Mouse (Mus musculus): Measurements from ENCODE around the gene Efna2.
A peak's percentile ranks its signal among the peaks of the same experiment; 100 is the strongest.

GRCm38 (mm10) chr10:80174705-80175104 is 4.6 kb upstream of the Efna2 start:
- TF ChIP-seq POLR2A (IDR thresholded peaks at IDR 0.05; ENCODE audit: extremely low read depth, insufficient read depth, low read length) (no peak), CTCF (IDR thresholded peaks at IDR 0.05; ENCODE audit: extremely low read depth, insufficient read depth, low read length) (peak; percentile 50)
